Mouse (Mus musculus): ENCODE results near the gene Fsd2. TPM values are rescaled to one million over a fixed set of nuclear protein-coding genes. Genes with fewer than 3 reads are reported as not detected.

The Fsd2 gene
- polyA plus RNA-seq, 1 experiment from 2014 or later: 0.06 TPM

GRCm38 (mm10) chr7:81493331-81494021, 73.3 kb downstream of the Fsd2 start, which contains the start of gene Ap3b2:
TSS of gene Ap3b2 (minus strand) at chr7:81493925.
- Histone ChIP-seq H3K36me3 (ENCODE audit: control insufficient read depth, insufficient read depth, low read length) (no peaks in the 10 kb centered on the region), H3K4me3 (ENCODE audit: low read depth, low read length) (peak within 1 kb of the TSS; percentile 40), H3K9me3 (ENCODE audit: control insufficient read depth, low read length) (no peaks in the 10 kb centered on the region), H3K9ac (ENCODE audit: low read length) (no peak within 1 kb of the TSS), H3K4me1 (replicated peaks; ENCODE audit: control insufficient read depth, insufficient read depth) (no peaks in the 10 kb centered on the region), H3K4me2 (replicated peaks; ENCODE audit: low read depth) (peak within 1 kb of the TSS; percentile 62), H3K27me3 (ENCODE audit: control insufficient read depth, insufficient read depth, low read length) (0 out of 2 replicates have a peak, but pooled peaks cover 3% of the 10 kb centered on the region), H3K27ac (replicated peaks) (no peak within 1 kb of the TSS)
- ATAC-seq (ENCODE audit: low FRiP score, low TSS enrichment) (peak; percentile 76), DNase-seq (ENCODE audit: low spot score) (peak; percentile 79)
- WGBS: under 1% methylated on average over 50 of the region's 57 CpGs
- TF ChIP-seq EP300 (optimal IDR thresholded peaks at IDR 0.05): no peak
- TF ChIP-seq CTCF (IDR thresholded peaks at IDR 0.05; ENCODE audit: low read depth): no peak

- Histone ChIP-seq H3K27me3 (ENCODE audit: control insufficient read depth, insufficient read depth, low read length) (0 out of 2 replicates have a peak, but pooled peaks cover 3% of the 10 kb centered on the region), H3K4me1 (replicated peaks; ENCODE audit: control insufficient read depth, insufficient read depth) (no peaks in the 10 kb centered on the region), H3K4me2 (replicated peaks; ENCODE audit: low read depth) (peak overlapping the region; percentile 62; the same call in 1 of the 2 replicates), H3K9ac (ENCODE audit: low read length) (no peak overlapping the region), H3K4me3 (ENCODE audit: low read depth, low read length) (peak overlapping the region; percentile 40; the same call in 1 of the 2 replicates), H3K9me3 (ENCODE audit: control insufficient read depth, low read length) (no peaks in the 10 kb centered on the region), H3K36me3 (ENCODE audit: control insufficient read depth, insufficient read depth, low read length) (no peaks in the 10 kb centered on the region), H3K27ac (replicated peaks) (no peak overlapping the region)
- DNase-seq (ENCODE audit: low spot score) (no peak), ATAC-seq (ENCODE audit: low FRiP score, low TSS enrichment) (no peak)
- WGBS: 51% methylated on average over 9 of the region's 9 CpGs
- no peak for TF ChIP-seq EP300 (optimal IDR thresholded peaks at IDR 0.05)
- no peak for TF ChIP-seq CTCF (IDR thresholded peaks at IDR 0.05; ENCODE audit: low read depth)
Observed at GRCm38 (mm10) chr7:81492628-81493027, 74.1 kb downstream of the Fsd2 start.

GRCm38 (mm10) chr7:81489649-81490048, 77.1 kb downstream of the Fsd2 start:
- no peak overlapping the region for H3K4me2 ChIP-seq (replicated peaks; ENCODE audit: low read depth)
- H3K4me3 ChIP-seq (ENCODE audit: low read depth, low read length): no peak overlapping the region
- no peaks in the 10 kb centered on the region for H3K4me1 ChIP-seq (replicated peaks; ENCODE audit: control insufficient read depth, insufficient read depth)
- TF ChIP-seq EP300 (optimal IDR thresholded peaks at IDR 0.05): no peak
- TF ChIP-seq CTCF (IDR thresholded peaks at IDR 0.05; ENCODE audit: low read depth): no peak
- H3K27ac ChIP-seq (replicated peaks): no peak overlapping the region
- no peaks in the 10 kb centered on the region for H3K36me3 ChIP-seq (ENCODE audit: control insufficient read depth, insufficient read depth, low read length)
- no peak for ATAC-seq (ENCODE audit: low FRiP score, low TSS enrichment)
- H3K27me3 ChIP-seq (ENCODE audit: control insufficient read depth, insufficient read depth, low read length): 0 out of 2 replicates have a peak, but pooled peaks cover 3% of the 10 kb centered on the region
- no peaks in the 10 kb centered on the region for H3K9me3 ChIP-seq (ENCODE audit: control insufficient read depth, low read length)
- no peak for DNase-seq (ENCODE audit: low spot score)
- 10% methylated on average over 9 of the region's 9 CpGs for WGBS
- H3K9ac ChIP-seq (ENCODE audit: low read length): no peak overlapping the region

MicroRNAs within 50 kb of the gene (microRNA counts, 519-probe panel; counts per million panel counts)
- microRNA mmu-miR-1839-3p (not detected), microRNA mmu-miR-1839-5p (4,162 counts per million, percentile 34 among the panel's probes with 10 or more counts)

Other genes starting within 250 kb of the Fsd2 start
- gene Rps17, start 221.7 kb downstream of the Fsd2 start, polyA plus RNA-seq (2015; fragmentation: Nextera tagmentation; extraction: Ambion mirVana): 1,024 and 1,034 TPM in 2 replicates
- 0.94 and 1.2 TPM in 2 replicates for gene Cpeb1, start 111.5 kb downstream of the Fsd2 start, polyA plus RNA-seq (2015; fragmentation: Nextera tagmentation; extraction: Ambion mirVana)
- gene Ap3b2, start 73.0 kb downstream of the Fsd2 start, polyA plus RNA-seq (2015; fragmentation: Nextera tagmentation; extraction: Ambion mirVana): 2.1 and 2.2 TPM in 2 replicates
- gene BC048679, start 68.7 kb downstream of the Fsd2 start, polyA plus RNA-seq (2015; fragmentation: Nextera tagmentation; extraction: Ambion mirVana): not detected in 2 replicates
- 3.5 and 3.8 TPM in 2 replicates for gene Whamm, start 4.3 kb upstream of the Fsd2 start, polyA plus RNA-seq (2015; fragmentation: Nextera tagmentation; extraction: Ambion mirVana)
- 47.4 and 48.4 TPM in 2 replicates for gene Homer2, start 140.6 kb upstream of the Fsd2 start, polyA plus RNA-seq (2015; fragmentation: Nextera tagmentation; extraction: Ambion mirVana)
- gene Ramac, start 196.0 kb upstream of the Fsd2 start, polyA plus RNA-seq (2015; fragmentation: Nextera tagmentation; extraction: Ambion mirVana): 128 and 134 TPM in 2 replicates
- 46.2 and 46.7 TPM in 2 replicates for gene 3110040N11Rik, start 222.5 kb upstream of the Fsd2 start, polyA plus RNA-seq (2015; fragmentation: Nextera tagmentation; extraction: Ambion mirVana)